Mouse (Mus musculus): Measurements from ENCODE around the gene Nol12. TPM values are rescaled to one million over a fixed set of nuclear protein-coding genes. Genes with fewer than 3 reads are reported as not detected.
A peak's percentile ranks its signal among the peaks of the same experiment; 100 is the strongest.

Gene Nol12
- polyA plus RNA-seq, 1 experiment from 2014 or later = 45.6 TPM

- no peak for DNase-seq
- Histone ChIP-seq H3K4me2 (peak overlapping the region; percentile 100), H3K9me3 (replicated peaks) (no peaks in the 10 kb centered on the region), H3K4me3 (replicated peaks) (peak overlapping the region; percentile 0; the same call in 1 of the 2 replicates), H3K27ac (0 out of 2 replicates have a peak overlapping the region, but pooled peaks have one; percentile 26), H3K4me1 (replicated peaks) (peaks cover 80% of the 10 kb centered on the region), H3K27me3 (no peaks in the 10 kb centered on the region), H3K36me3 (peaks cover 27% of the 10 kb centered on the region), H3K9ac (peak overlapping the region; percentile 34; the same call in 1 of the 2 replicates)
- 76% methylated on average over 12 of the region's 12 CpGs for WGBS (ENCODE audit: insufficient replicate concordance)
- no peak for ATAC-seq (ENCODE audit: low read depth)
Observed at GRCm38 (mm10) chr15:78916052-78916826, 18.5 kb upstream of the Nol12 start.

GRCm38 (mm10) chr15:78918126-78918525 lies 16.6 kb upstream of the Nol12 start:
- Histone ChIP-seq H3K4me2 (no peak overlapping the region), H3K27me3 (no peaks in the 10 kb centered on the region), H3K4me1 (replicated peaks) (peaks cover 85% of the 10 kb centered on the region), H3K27ac (0 out of 2 replicates have a peak overlapping the region, but pooled peaks have one; percentile 23), H3K4me3 (replicated peaks) (no peak overlapping the region), H3K9me3 (replicated peaks) (no peaks in the 10 kb centered on the region), H3K36me3 (peaks cover 21% of the 10 kb centered on the region), H3K9ac (no peak overlapping the region)
- DNase-seq (no peak), ATAC-seq (ENCODE audit: low read depth) (no peak)
- WGBS (ENCODE audit: insufficient replicate concordance) = 89% methylated on average over 23 of the region's 23 CpGs

- H3K9ac ChIP-seq = no peak overlapping the region
- peak overlapping the region; percentile 53 for H3K27ac ChIP-seq
- no peaks in the 10 kb centered on the region for H3K27me3 ChIP-seq
- peaks cover 85% of the 10 kb centered on the region for H3K4me1 ChIP-seq (replicated peaks)
- WGBS (ENCODE audit: insufficient replicate concordance) = 79% methylated on average over 12 of the region's 12 CpGs
- DNase-seq (no peak), ATAC-seq (ENCODE audit: low read depth) (no peak)
- no peak overlapping the region for H3K4me2 ChIP-seq
- H3K4me3 ChIP-seq (replicated peaks) = no peak overlapping the region
- no peaks in the 10 kb centered on the region for H3K9me3 ChIP-seq (replicated peaks)
- H3K36me3 ChIP-seq = peaks cover 21% of the 10 kb centered on the region
Observed at GRCm38 (mm10) chr15:78919914-78920313, 14.8 kb upstream of the Nol12 start.

- H3K4me1 ChIP-seq (replicated peaks) = peaks cover 88% of the 10 kb centered on the region
- peak; percentile 87 for DNase-seq
Observed at GRCm38 (mm10) chr15:78922700-78923099, 12.0 kb upstream of the Nol12 start.

GRCm38 (mm10) chr15:78923585-78923984 lies 11.1 kb upstream of the Nol12 start:
- Histone ChIP-seq H3K27ac (peak overlapping the region; percentile 99), H3K9me3 (replicated peaks) (no peaks in the 10 kb centered on the region), H3K4me3 (replicated peaks) (peak overlapping the region; percentile 55), H3K36me3 (peaks cover 7% of the 10 kb centered on the region), H3K4me2 (peak overlapping the region; percentile 80), H3K4me1 (replicated peaks) (peaks cover 94% of the 10 kb centered on the region), H3K9ac (peak overlapping the region; percentile 79), H3K27me3 (no peaks in the 10 kb centered on the region)
- peak; percentile 83 for DNase-seq
- 17% methylated on average over 6 of the region's 6 CpGs for WGBS (ENCODE audit: insufficient replicate concordance)
- ATAC-seq (ENCODE audit: low read depth) = peak; percentile 78

More at GRCm38 (mm10) chr15:78922700-78923099, 12.0 kb upstream of the Nol12 start:
- Histone ChIP-seq H3K9ac (peak overlapping the region; percentile 79), H3K36me3 (peaks cover 13% of the 10 kb centered on the region), H3K9me3 (replicated peaks) (no peaks in the 10 kb centered on the region), H3K27ac (peak overlapping the region; percentile 99), H3K27me3 (no peaks in the 10 kb centered on the region), H3K4me2 (peak overlapping the region; percentile 80), H3K4me3 (replicated peaks) (peak overlapping the region; percentile 55)
- 18% methylated on average over 7 of the region's 7 CpGs for WGBS (ENCODE audit: insufficient replicate concordance)
- ATAC-seq (ENCODE audit: low read depth) = peak; percentile 81

- peak overlapping the region; percentile 95 for H3K4me2 ChIP-seq
Observed at GRCm38 (mm10) chr15:78925129-78925528, 9.6 kb upstream of the Nol12 start.

GRCm38 (mm10) chr15:78926021-78926919 lies 8.5 kb upstream of the Nol12 start, which contains the start of gene Lgals1:
Gene Lgals1, plus strand, starts transcription at chr15:78926725.
- H3K36me3 ChIP-seq = peaks cover 13% of the 10 kb centered on the region
- H3K9me3 ChIP-seq (replicated peaks) = no peaks in the 10 kb centered on the region
- H3K27me3 ChIP-seq = no peaks in the 10 kb centered on the region
- peak; percentile 47 for ATAC-seq (ENCODE audit: low read depth)
- peak within 1 kb of the TSS; percentile 99 for H3K27ac ChIP-seq
- DNase-seq = peak; percentile 81
- 8% methylated on average over 20 of the region's 20 CpGs for WGBS (ENCODE audit: insufficient replicate concordance)
- peak within 1 kb of the TSS; percentile 67 for H3K4me3 ChIP-seq (replicated peaks)
- peak within 1 kb of the TSS; percentile 78 for H3K9ac ChIP-seq
- peak within 1 kb of the TSS; percentile 95 for H3K4me2 ChIP-seq
- peaks cover 93% of the 10 kb centered on the region for H3K4me1 ChIP-seq (replicated peaks)

More at GRCm38 (mm10) chr15:78925129-78925528, 9.6 kb upstream of the Nol12 start:
- Histone ChIP-seq H3K27ac (peak overlapping the region; percentile 99), H3K9me3 (replicated peaks) (no peaks in the 10 kb centered on the region), H3K9ac (peak overlapping the region; percentile 78), H3K36me3 (peaks cover 10% of the 10 kb centered on the region), H3K4me1 (replicated peaks) (peaks cover 91% of the 10 kb centered on the region), H3K4me3 (replicated peaks) (no peak overlapping the region), H3K27me3 (no peaks in the 10 kb centered on the region)
- WGBS (ENCODE audit: insufficient replicate concordance) = 53% methylated on average over 8 of the region's 8 CpGs
- ATAC-seq (ENCODE audit: low read depth) = no peak
- no peak for DNase-seq

GRCm38 (mm10) chr15:78927021-78927787 lies 7.5 kb upstream of the Nol12 start:
- DNase-seq = no peak
- no peak for ATAC-seq (ENCODE audit: low read depth)

GRCm38 (mm10) chr15:78927788-78928457 lies 6.8 kb upstream of the Nol12 start:
- Histone ChIP-seq H3K4me1 (replicated peaks) (peaks cover 90% of the 10 kb centered on the region), H3K27ac (peak overlapping the region; percentile 99), H3K27me3 (no peaks in the 10 kb centered on the region), H3K4me3 (replicated peaks) (peak overlapping the region; percentile 67), H3K4me2 (peak overlapping the region; percentile 95), H3K9me3 (replicated peaks) (no peaks in the 10 kb centered on the region), H3K9ac (peak overlapping the region; percentile 78), H3K36me3 (peaks cover 13% of the 10 kb centered on the region)
- ATAC-seq (ENCODE audit: low read depth) (peak; percentile 10; the same call in 1 of the 2 replicates), DNase-seq (peak; percentile 69)
- under 1% methylated on average over 25 of the region's 35 CpGs for WGBS (ENCODE audit: insufficient replicate concordance)

More at GRCm38 (mm10) chr15:78927021-78927787, 7.5 kb upstream of the Nol12 start:
- Histone ChIP-seq H3K9ac (peak overlapping the region; percentile 78), H3K27ac (peak overlapping the region; percentile 99), H3K4me3 (replicated peaks) (peak overlapping the region; percentile 67), H3K36me3 (peaks cover 13% of the 10 kb centered on the region), H3K4me1 (replicated peaks) (peaks cover 93% of the 10 kb centered on the region), H3K9me3 (replicated peaks) (no peaks in the 10 kb centered on the region), H3K27me3 (no peaks in the 10 kb centered on the region), H3K4me2 (peak overlapping the region; percentile 95)
- WGBS (ENCODE audit: insufficient replicate concordance) = 8% methylated on average over 15 of the region's 15 CpGs

- 46% methylated on average over 8 of the region's 8 CpGs for WGBS (ENCODE audit: insufficient replicate concordance)
Observed at GRCm38 (mm10) chr15:78928539-78928938, 6.2 kb upstream of the Nol12 start.

More at GRCm38 (mm10) chr15:78928539-78928938, 6.2 kb upstream of the Nol12 start:
- DNase-seq = no peak
- Histone ChIP-seq H3K4me2 (peak overlapping the region; percentile 95), H3K27ac (peak overlapping the region; percentile 99), H3K27me3 (no peaks in the 10 kb centered on the region), H3K9ac (peak overlapping the region; percentile 78; the same call in 1 of the 2 replicates), H3K9me3 (replicated peaks) (no peaks in the 10 kb centered on the region), H3K4me1 (replicated peaks) (peaks cover 90% of the 10 kb centered on the region), H3K36me3 (peaks cover 13% of the 10 kb centered on the region), H3K4me3 (replicated peaks) (peak overlapping the region; percentile 67)
- ATAC-seq (ENCODE audit: low read depth) = no peak
